Mouse (Mus musculus) mature B cell (primary cell): ENCODE results near the gene Mtch2.

ENCODE experiments used
- in situ Hi-C: fragments of 300-500 bp; cut with MboI; formaldehyde crosslinking; loops from 2 replicates; pipeline ENCODE4 v1.14.3; 2019

Mtch2 gene

GRCm38 (mm10) chr2:90906721-90907120, 59.8 kb downstream of the Mtch2 start:
- in situ Hi-C loops: no loop called here

- in situ Hi-C loops: no loop called here
These were observed 63.9 kb downstream of the Mtch2 start for GRCm38 (mm10) chr2:90910861-90911260.

- in situ Hi-C loops: no loop called here
These were observed 64.7 kb downstream of the Mtch2 start for GRCm38 (mm10) chr2:90911668-90912067.

- in situ Hi-C loops: no loop called here
These were observed 66.7 kb downstream of the Mtch2 start for GRCm38 (mm10) chr2:90913671-90914070.

- in situ Hi-C loops: no loop called here
These were observed 68.6 kb downstream of the Mtch2 start for GRCm38 (mm10) chr2:90915516-90915915.
